Mouse (Mus musculus): ENCODE results near the gene Mt3.

- no peak for TF ChIP-seq POLR2A (IDR thresholded peaks at IDR 0.05; ENCODE audit: control insufficient read depth, extremely low read depth, insufficient read depth, low read length, poor library complexity)
- TF ChIP-seq CTCF (IDR thresholded peaks at IDR 0.05; ENCODE audit: borderline replicate concordance, control insufficient read depth, extremely low read depth, insufficient read depth, low read length, poor library complexity) = no peak
Observed at GRCm38 (mm10) chr8:94136192-94136591, 16.2 kb upstream of the Mt3 start.

All from thymus, adult 2 months (tissue).